Mouse (Mus musculus) layer of hippocampus, adult 18-20 months (tissue): ENCODE data around the gene Cldn5. TPM values are rescaled to one million over a fixed set of nuclear protein-coding genes. Genes with fewer than 3 reads are reported as not detected.

Experiments
- DNase-seq, 2 experiments: peaks; one replicate each; pipeline ENCODE4 v3.0.0; 2022; ENCODE audit warnings: low spot score in 2 of 2
- long read RNA-seq: library from polyadenylated mRNA; stranded (forward); transcript quantifications from one replicate; pipeline ENCODE4 v2.0.0, GENCODE M21; 2021
- total RNA-seq, 2 experiments: library from RNA; stranded (reverse); gene quantifications; 2 replicates each; pipeline ENCODE4 v1.2.3; 2021

The Cldn5 gene
- total RNA-seq: 10 to 100 TPM; 33.2 to 44.5 TPM
- long read RNA-seq, transcript Cldn5-201 (1 exons, 1,416 nt): major isoform, 99 of 99 reads
- long read RNA-seq, partial matches to known transcripts: 0 of 99 reads
- long read RNA-seq, other reads (novel, unspliced or antisense): 0 of 99 reads

GRCm38 (mm10) chr16:18776556-18777100, at the start of gene Cldn5:
TSS of gene Cldn5 (plus strand) at chr16:18776847.
- no peak for DNase-seq

- DNase-seq: no peak
Measured at GRCm38 (mm10) chr16:18727536-18728499, 48.8 kb upstream of the Cldn5 start.

GRCm38 (mm10) chr16:18729185-18729584, 47.5 kb upstream of the Cldn5 start:
- DNase-seq: no peak

- no peak for DNase-seq
Measured at GRCm38 (mm10) chr16:18730640-18731039, 46.0 kb upstream of the Cldn5 start.

- no peak for DNase-seq
Measured at GRCm38 (mm10) chr16:18733100-18733956, 43.3 kb upstream of the Cldn5 start.

GRCm38 (mm10) chr16:18738303-18738702, 38.3 kb upstream of the Cldn5 start:
- DNase-seq: no peak

- DNase-seq: no peak
Measured at GRCm38 (mm10) chr16:18746268-18747122, 30.2 kb upstream of the Cldn5 start.

- DNase-seq: no peak
Measured at GRCm38 (mm10) chr16:18751101-18751500, 25.5 kb upstream of the Cldn5 start.

- DNase-seq: no peak
Measured at GRCm38 (mm10) chr16:18751885-18752499, 24.7 kb upstream of the Cldn5 start.

GRCm38 (mm10) chr16:18761734-18762133, 14.9 kb upstream of the Cldn5 start:
- DNase-seq: no peak

GRCm38 (mm10) chr16:18762960-18763359, 13.7 kb upstream of the Cldn5 start:
- DNase-seq: no peak

GRCm38 (mm10) chr16:18766390-18766789, 10.3 kb upstream of the Cldn5 start:
- no peak for DNase-seq

GRCm38 (mm10) chr16:18769501-18769900, 7.1 kb upstream of the Cldn5 start:
- no peak for DNase-seq

- no peak for DNase-seq
Measured at GRCm38 (mm10) chr16:18773936-18774335, 2.7 kb upstream of the Cldn5 start.

- no peak for DNase-seq
Measured at GRCm38 (mm10) chr16:18775621-18776555, 759 bp upstream of the Cldn5 start.

GRCm38 (mm10) chr16:18777101-18778080, 744 bp downstream of the Cldn5 start:
- no peak for DNase-seq

- no peak for DNase-seq
Measured at GRCm38 (mm10) chr16:18778461-18778860, 1.8 kb downstream of the Cldn5 start.

GRCm38 (mm10) chr16:18781810-18782209, 5.2 kb downstream of the Cldn5 start:
- no peak for DNase-seq
